Mouse (Mus musculus): Measurements from ENCODE around the gene Tmprss9.

Tmprss9 gene

GRCm38 (mm10) chr10:80915260-80915659, 43.6 kb downstream of the Tmprss9 start:
- DNase-seq (ENCODE audit: low spot score): no peak

- DNase-seq (ENCODE audit: low spot score): no peak
Observed at GRCm38 (mm10) chr10:80915736-80916135, 44.1 kb downstream of the Tmprss9 start.

- DNase-seq (ENCODE audit: low spot score): no peak
Observed at GRCm38 (mm10) chr10:80917336-80917778, 45.7 kb downstream of the Tmprss9 start.

GRCm38 (mm10) chr10:80917779-80918434, 46.3 kb downstream of the Tmprss9 start, which contains the start of gene Lmnb2:
TSS of gene Lmnb2 (minus strand) at chr10:80918245.
- peak; percentile 84 for DNase-seq (ENCODE audit: low spot score)

- no peak for DNase-seq (ENCODE audit: low spot score)
Observed at GRCm38 (mm10) chr10:80921923-80922322, 50.3 kb downstream of the Tmprss9 start.

GRCm38 (mm10) chr10:80925472-80925871, 53.8 kb downstream of the Tmprss9 start:
- no peak for DNase-seq (ENCODE audit: low spot score)

- DNase-seq (ENCODE audit: low spot score): peak; percentile 92
Observed at GRCm38 (mm10) chr10:80928586-80929298, 57.1 kb downstream of the Tmprss9 start.

- DNase-seq (ENCODE audit: low spot score): peak; percentile 99
Observed at GRCm38 (mm10) chr10:80929299-80930226, 57.9 kb downstream of the Tmprss9 start, which contains the start of gene Gadd45b. TSS of gene Gadd45b (plus strand) at chr10:80930073.

GRCm38 (mm10) chr10:80930361-80931152, 58.9 kb downstream of the Tmprss9 start:
- peak; percentile 55 for DNase-seq (ENCODE audit: low spot score)

- no peak for DNase-seq (ENCODE audit: low spot score)
Observed at GRCm38 (mm10) chr10:80931153-80931671, 59.6 kb downstream of the Tmprss9 start.

- no peak for DNase-seq (ENCODE audit: low spot score)
Observed at GRCm38 (mm10) chr10:80931695-80932094, 60.0 kb downstream of the Tmprss9 start.

- DNase-seq (ENCODE audit: low spot score): no peak
Observed at GRCm38 (mm10) chr10:80932206-80932605, 60.6 kb downstream of the Tmprss9 start.

- no peak for DNase-seq (ENCODE audit: low spot score)
Observed at GRCm38 (mm10) chr10:80932700-80933420, 61.2 kb downstream of the Tmprss9 start.

- no peak for DNase-seq (ENCODE audit: low spot score)
Observed at GRCm38 (mm10) chr10:80933421-80933979, 61.9 kb downstream of the Tmprss9 start.

GRCm38 (mm10) chr10:80934136-80934985, 62.7 kb downstream of the Tmprss9 start:
- no peak for DNase-seq (ENCODE audit: low spot score)

- no peak for DNase-seq (ENCODE audit: low spot score)
Observed at GRCm38 (mm10) chr10:80935241-80935640, 63.6 kb downstream of the Tmprss9 start.

- DNase-seq (ENCODE audit: low spot score): no peak
Observed at GRCm38 (mm10) chr10:80935698-80936097, 64.0 kb downstream of the Tmprss9 start.

GRCm38 (mm10) chr10:80936135-80936809, 64.6 kb downstream of the Tmprss9 start:
- DNase-seq (ENCODE audit: low spot score): no peak

GRCm38 (mm10) chr10:80936810-80937164, 65.1 kb downstream of the Tmprss9 start:
- DNase-seq (ENCODE audit: low spot score): no peak

Measured in layer of hippocampus, adult 11-12 months (tissue).